Mouse (Mus musculus) CH12.LX (cell line): ENCODE data around the gene Npas3. TPM values are rescaled to one million over a fixed set of nuclear protein-coding genes. Genes with fewer than 3 reads are reported as not detected.

Source experiments
- DNase-seq: peaks from one replicate; pipeline ENCODE4 v3.0.0-alpha.2; 2013; ENCODE audit errors: extremely low read depth
- H3K27ac ChIP-seq: 2 replicates; pipeline ENCODE4 v1.5.1; 2012; ENCODE audit warnings: low read depth, mild to moderate bottlenecking, control low read depth, moderate library complexity; ENCODE audit not compliant: insufficient read depth
- H3K27me3 ChIP-seq: replicated peaks from 2 replicates; pipeline ENCODE3; 2012; ENCODE audit warnings: inconsistent platforms
- H3K36me3 ChIP-seq, 2 experiments: replicated peaks in 1 of 2; 2 replicates each; pipeline versions ENCODE3 to v1.6.1; 2012; ENCODE audit warnings: inconsistent platforms in 1 of 2, low read length in 1 of 2, mild to moderate bottlenecking in 1 of 2, mixed read lengths in 1 of 2, moderate library complexity in 1 of 2; ENCODE audit not compliant: control insufficient read depth in 1 of 2, insufficient read depth in 1 of 2
- H3K4me1 ChIP-seq, 2 experiments: 2 replicates each; pipeline ENCODE4 v1.6.1; 2012; ENCODE audit warnings: inconsistent platforms in 1 of 2, moderate library complexity in 1 of 2; ENCODE audit not compliant: insufficient read depth in 2 of 2, control insufficient read depth in 1 of 2
- H3K4me2 ChIP-seq: 2 replicates; pipeline ENCODE4 v1.6.1; 2012; ENCODE audit warnings: low read depth, mild to moderate bottlenecking, control low read depth; ENCODE audit not compliant: poor library complexity, insufficient read depth, severe bottlenecking
- H3K4me3 ChIP-seq, 3 experiments: fragments of 150-350 bp in 1 of 3; sonication (generic) in 1 of 3; replicated peaks in 1 of 3; 2 replicates each; pipeline versions ENCODE3 to v1.5.1; 2011 to 2012; ENCODE audit warnings: low read depth in 2 of 3, low read length in 2 of 3, mild to moderate bottlenecking in 2 of 3, moderate library complexity in 2 of 3, control low read depth in 1 of 3, improper control_type of control experiment in 1 of 3, inconsistent platforms in 1 of 3, mixed read lengths in 1 of 3; ENCODE audit not compliant: poor library complexity in 1 of 3
- H3K79me2 ChIP-seq: replicated peaks from 2 replicates; pipeline ENCODE4 v1.6.1; 2012; ENCODE audit warnings: mild to moderate bottlenecking, moderate library complexity; ENCODE audit not compliant: control insufficient read depth, poor library complexity, insufficient read depth, severe bottlenecking; ENCODE audit errors: extremely low read depth
- H3K9ac ChIP-seq: 2 replicates; pipeline ENCODE4 v1.6.1; 2012; ENCODE audit warnings: low read depth, mild to moderate bottlenecking, control low read depth, moderate library complexity; ENCODE audit not compliant: insufficient read depth
- H3K9me3 ChIP-seq: replicated peaks from 2 replicates; pipeline ENCODE3; 2012; ENCODE audit warnings: low read length, inconsistent platforms, mixed read lengths
- BHLHE40 ChIP-seq: IDR thresholded peaks from 2 replicates; pipeline ENCODE4 v1.6.1; 2011; ENCODE audit warnings: mild to moderate bottlenecking, low read depth, low read length, improper control_type of control experiment
- CHD1 ChIP-seq: IDR thresholded peaks from 2 replicates; pipeline ENCODE4 v1.6.1; 2012; ENCODE audit warnings: low read depth, low read length, improper control_type of control experiment, inconsistent platforms
- CTCF ChIP-seq, 2 experiments: IDR thresholded peaks in 1 of 2; conservative IDR thresholded peaks in 1 of 2; 2 replicates each; pipeline ENCODE4 v1.5.1; 2011 to 2012; ENCODE audit warnings: low read depth in 2 of 2, low read length in 2 of 2, improper control_type of control experiment in 1 of 2, inconsistent platforms in 1 of 2, mild to moderate bottlenecking in 1 of 2, moderate library complexity in 1 of 2
- ELF1 ChIP-seq: IDR thresholded peaks from 2 replicates; pipeline ENCODE4 v1.6.1; 2014; ENCODE audit warnings: low read depth, mild to moderate bottlenecking, inconsistent platforms, low read length, improper control_type of control experiment
- EP300 ChIP-seq: IDR thresholded peaks from 2 replicates; pipeline ENCODE4 v1.6.1; 2011; ENCODE audit warnings: low read length, improper control_type of control experiment
- HCFC1 ChIP-seq: IDR thresholded peaks from 2 replicates; pipeline ENCODE4 v1.6.1; 2012; ENCODE audit warnings: low read depth, mild to moderate bottlenecking, inconsistent platforms, low read length, improper control_type of control experiment
- MAFK ChIP-seq: IDR thresholded peaks from 2 replicates; pipeline ENCODE4 v1.6.1; 2011; ENCODE audit warnings: low read length, improper control_type of control experiment; ENCODE audit not compliant: insufficient replicate concordance
- MAZ ChIP-seq: IDR thresholded peaks from 2 replicates; pipeline ENCODE4 v1.6.1; 2012; ENCODE audit warnings: low read depth, mild to moderate bottlenecking, inconsistent platforms, low read length, improper control_type of control experiment, moderate library complexity
- MYC ChIP-seq: IDR thresholded peaks from 2 replicates; pipeline ENCODE4 v1.6.1; 2011; ENCODE audit warnings: low read depth, mild to moderate bottlenecking, improper control_type of control experiment, low read length
- PAX5 ChIP-seq: IDR thresholded peaks from 2 replicates; pipeline ENCODE4 v1.6.1; 2012; ENCODE audit warnings: low read length, inconsistent platforms, mixed read lengths
- POLR2A ChIP-seq: IDR thresholded peaks from 2 replicates; pipeline ENCODE4 v1.6.1; 2011; ENCODE audit warnings: low read depth, mild to moderate bottlenecking, improper control_type of control experiment, low read length
- POLR2AphosphoS2 ChIP-seq: IDR thresholded peaks from 2 replicates; pipeline ENCODE4 v1.6.1; 2011; ENCODE audit warnings: low read depth, low read length, improper control_type of control experiment
- RAD21 ChIP-seq: IDR thresholded peaks from 2 replicates; pipeline ENCODE4 v1.6.1; 2011; ENCODE audit warnings: low read depth, mild to moderate bottlenecking, low read length, improper control_type of control experiment, moderate library complexity
- SMC3 ChIP-seq: IDR thresholded peaks from 2 replicates; pipeline ENCODE4 v1.6.1; 2011; ENCODE audit warnings: low read depth, low read length, improper control_type of control experiment
- TBP ChIP-seq: conservative IDR thresholded peaks from 2 replicates; pipeline ENCODE4 v1.6.1; 2011; ENCODE audit warnings: low read depth, low read length, improper control_type of control experiment
- UBTF ChIP-seq: IDR thresholded peaks from 2 replicates; pipeline ENCODE4 v1.6.1; 2012; ENCODE audit warnings: low read depth, mild to moderate bottlenecking, inconsistent platforms, low read length, improper control_type of control experiment, moderate library complexity
- USF1 ChIP-seq: IDR thresholded peaks from 2 replicates; pipeline ENCODE4 v1.6.1; 2014; ENCODE audit warnings: low read depth, mild to moderate bottlenecking, inconsistent platforms, low read length, improper control_type of control experiment
- USF2 ChIP-seq: conservative IDR thresholded peaks from 2 replicates; pipeline ENCODE4 v1.6.1; 2011; ENCODE audit warnings: low read depth, low read length, improper control_type of control experiment
- ZKSCAN1 ChIP-seq: IDR thresholded peaks from 2 replicates; pipeline ENCODE4 v1.6.1; 2012; ENCODE audit warnings: low read depth, inconsistent platforms, low read length, improper control_type of control experiment, borderline replicate concordance
- ZMIZ1 ChIP-seq: IDR thresholded peaks from 2 replicates; pipeline ENCODE4 v1.6.1; 2012; ENCODE audit warnings: low read depth, mild to moderate bottlenecking, inconsistent platforms, low read length, improper control_type of control experiment
- dilution Hi-C: fragments of 300-500 bp; cut with MboI; formaldehyde crosslinking; loops from 2 replicates; pipeline ENCODE4 v1.14.3; 2020; ENCODE audit warnings: low sequenced_read_pairs; ENCODE audit not compliant: extremely low pct_unique_long_range_greater_than_20kb, extremely low pct_ligation_motif_present
- in situ Hi-C: fragments of 300-500 bp; cut with MboI; formaldehyde crosslinking; loops from 3 replicates; pipeline ENCODE4 v1.14.3; 2019; ENCODE audit warnings: low sequenced_read_pairs, low pct_ligation_motif_present, low pct_unique_long_range_greater_than_20kb, mixed read lengths
- polyA plus RNA-seq: library from polyadenylated mRNA; unstranded; fragments of >175 nt; gene quantifications from 2 replicates; pipeline ENCODE4 v1.2.1, GENCODE M21; 2012; ENCODE audit warnings: low read depth; ENCODE audit not compliant: insufficient read length
- total RNA-seq, 2 experiments: library from RNA; depleted of rRNA; stranded (reverse); fragments of 300-350 nt in 1 of 2; fragments of >200 nt in 1 of 2; gene quantifications; 2 replicates each; pipeline ENCODE4 v1.2.3; 2012 to 2014

Npas3 gene
- total and polyA plus RNA-seq, 3 experiments, result 0.13 TPM; not detected in 1

GRCm38 (mm10) chr12:53624379-53625021 is 376.0 kb downstream of the Npas3 start:
- H3K4me1 ChIP-seq, result peaks cover 0 to 22% of the 10 kb centered on the region in 2 experiments; a peak in 2 of 4 replicates
- DNase-seq, result peak; percentile 77
- H3K27me3 ChIP-seq, result no peaks in the 10 kb centered on the region
- no peak overlapping the region for H3K27ac ChIP-seq
- dilution Hi-C loops (no loop called here), in situ Hi-C loops (no loop called here)
- no peak for TF ChIP-seq ZKSCAN1
- no peak for TF ChIP-seq TBP
- TF ChIP-seq CHD1, result no peak
- TF ChIP-seq USF1, result no peak
- TF ChIP-seq RAD21, result no peak
- TF ChIP-seq POLR2AphosphoS2, result no peak
- no peak for TF ChIP-seq CTCF (conservative IDR thresholded peaks at IDR 0.05 in 1 of 2, IDR thresholded peaks at IDR 0.05 in 1 of 2; ENCODE audit: low read depth in 2 of 2, low read length in 2 of 2)
- no peak for TF ChIP-seq PAX5
- TF ChIP-seq USF2, result no peak
- no peak for TF ChIP-seq HCFC1
- TF ChIP-seq BHLHE40, result no peak
- TF ChIP-seq SMC3, result no peak
- no peak for TF ChIP-seq MAZ
- no peak for TF ChIP-seq MAFK
- TF ChIP-seq EP300, result no peak
- TF ChIP-seq ELF1, result no peak
- no peak for TF ChIP-seq ZMIZ1
- TF ChIP-seq MYC, result no peak
- H3K79me2 ChIP-seq, result no peaks in the 10 kb centered on the region
- H3K9me3 ChIP-seq, result no peaks in the 10 kb centered on the region
- peak overlapping the region; percentile 84 for H3K4me2 ChIP-seq
- peak overlapping the region in 2 of 3 experiments; percentile 24 to 34 for H3K4me3 ChIP-seq
- 0 out of 2 replicates have a peak overlapping the region, but pooled peaks have one; percentile 2 for H3K9ac ChIP-seq
- no peaks in the 10 kb centered on the region for H3K36me3 ChIP-seq

DNA sequence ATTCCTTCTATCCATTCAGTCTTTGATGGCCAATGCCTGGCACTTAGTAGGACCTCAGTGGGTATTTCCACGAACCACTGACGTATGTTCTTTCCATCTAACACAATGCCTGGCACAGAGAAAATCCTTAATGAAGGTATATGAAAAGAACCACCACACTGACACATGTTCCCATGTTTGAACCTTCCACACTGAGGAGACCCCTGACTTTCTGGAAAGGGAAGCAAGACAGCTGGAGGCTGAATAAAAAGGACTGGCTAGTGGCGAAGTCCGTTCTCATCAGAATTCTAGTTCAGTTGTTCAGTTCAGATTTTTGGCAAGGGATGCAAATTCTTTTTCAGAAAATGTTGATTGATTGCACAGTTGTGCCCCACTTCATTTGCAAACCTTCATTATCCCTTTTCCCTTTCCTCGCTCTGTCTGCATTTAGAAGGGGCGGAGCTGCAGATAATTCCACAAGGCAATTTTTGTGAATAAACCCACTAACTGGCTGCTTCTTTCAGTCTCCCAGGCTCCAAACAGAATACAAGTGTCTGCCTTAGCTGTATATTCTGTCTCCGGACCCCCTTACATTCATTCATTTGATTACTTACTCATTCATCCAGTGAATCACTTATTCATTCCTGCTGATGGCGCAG is 381.1 kb downstream of the Npas3 start:
- dilution Hi-C loops, result no loop called here
- H3K4me3 ChIP-seq, result no peak overlapping the region
- no peak for TF ChIP-seq UBTF
- TF ChIP-seq POLR2A, result no peak
- no peak for TF ChIP-seq POLR2AphosphoS2
- TF ChIP-seq, all 38 proteins: peak for 0
- Histone ChIP-seq H3K9me3 (no peaks in the 10 kb centered on the region), H3K79me2 (no peaks in the 10 kb centered on the region), H3K9ac (no peak overlapping the region), H3K27ac (no peak overlapping the region), H3K27me3 (no peaks in the 10 kb centered on the region), H3K4me1 (peaks cover 0 to 24% of the 10 kb centered on the region in 2 experiments; a peak in 2 of 4 replicates), H3K4me2 (no peak overlapping the region), H3K36me3 (no peaks in the 10 kb centered on the region)
- no peak for DNase-seq
- in situ Hi-C loops, result no loop called here
